Mouse (Mus musculus) MEL (cell line): Measurements from ENCODE around the gene Hsd17b10. TPM values are rescaled to one million over a fixed set of nuclear protein-coding genes. Genes with fewer than 3 reads are reported as not detected.

Experiments
- ETS1 ChIP-seq: IDR thresholded peaks from 2 replicates; pipeline ENCODE4 v1.6.1; 2012; ENCODE audit warnings: low read depth, mild to moderate bottlenecking, inconsistent platforms, low read length, improper control_type of control experiment, moderate library complexity
- KAT2A ChIP-seq: conservative IDR thresholded peaks from 2 replicates; pipeline ENCODE4 v1.6.1; 2012; ENCODE audit warnings: low read depth, low read length, improper control_type of control experiment, inconsistent platforms
- MAFK ChIP-seq: IDR thresholded peaks from 2 replicates; pipeline ENCODE4 v1.6.1; 2011; ENCODE audit warnings: low read depth, mild to moderate bottlenecking, low read length, improper control_type of control experiment, borderline replicate concordance
- MAX ChIP-seq: IDR thresholded peaks from 2 replicates; pipeline ENCODE4 v1.6.1; 2011; ENCODE audit warnings: low read length, improper control_type of control experiment
- MXI1 ChIP-seq: IDR thresholded peaks from 2 replicates; pipeline ENCODE4 v1.6.1; 2011; ENCODE audit warnings: mild to moderate bottlenecking, low read depth, low read length, improper control_type of control experiment
- MYC ChIP-seq: IDR thresholded peaks from 2 replicates; pipeline ENCODE4 v1.6.1; 2011; ENCODE audit warnings: low read depth, mild to moderate bottlenecking, low read length, improper control_type of control experiment, moderate library complexity
- NRF1 ChIP-seq: IDR thresholded peaks from 2 replicates; pipeline ENCODE4 v1.6.1; 2014; ENCODE audit warnings: low read depth, mild to moderate bottlenecking, inconsistent platforms, low read length, improper control_type of control experiment, moderate library complexity; ENCODE audit not compliant: poor library complexity, insufficient read depth, severe bottlenecking
- POLR2A ChIP-seq, 2 experiments: IDR thresholded peaks; 2 replicates each; pipeline ENCODE4 v1.6.1; 2011 to 2012; ENCODE audit warnings: low read length in 2 of 2, mild to moderate bottlenecking in 2 of 2, control low read depth in 1 of 2, improper control_type of control experiment in 1 of 2, low read depth in 1 of 2, moderate library complexity in 1 of 2; ENCODE audit not compliant: control insufficient read depth in 1 of 2, insufficient read depth in 1 of 2, poor library complexity in 1 of 2
- POLR2AphosphoS2 ChIP-seq: IDR thresholded peaks from 2 replicates; pipeline ENCODE4 v1.6.1; 2011; ENCODE audit warnings: low read length, improper control_type of control experiment
- SIN3A ChIP-seq: IDR thresholded peaks from 2 replicates; pipeline ENCODE4 v1.6.1; 2012; ENCODE audit warnings: low read length, improper control_type of control experiment, inconsistent platforms
- TAL1 ChIP-seq: IDR thresholded peaks from 2 replicates; pipeline ENCODE4 v1.6.1; 2012; ENCODE audit warnings: mild to moderate bottlenecking, inconsistent platforms, low read length, moderate library complexity, mixed read lengths
- TBP ChIP-seq: IDR thresholded peaks from 2 replicates; pipeline ENCODE4 v1.8.0; 2011; ENCODE audit warnings: low read depth, low read length, improper control_type of control experiment
- TCF12 ChIP-seq: IDR thresholded peaks from 2 replicates; pipeline ENCODE4 v1.6.1; 2014; ENCODE audit warnings: low read depth, mild to moderate bottlenecking, inconsistent platforms, low read length, improper control_type of control experiment, moderate library complexity
- UBTF ChIP-seq: IDR thresholded peaks from 2 replicates; pipeline ENCODE4 v1.6.1; 2012; ENCODE audit warnings: low read depth, mild to moderate bottlenecking, inconsistent platforms, low read length, improper control_type of control experiment, moderate library complexity, borderline replicate concordance; ENCODE audit not compliant: insufficient read depth
- USF1 ChIP-seq: IDR thresholded peaks from 2 replicates; pipeline ENCODE4 v1.6.1; 2014; ENCODE audit warnings: low read depth, mild to moderate bottlenecking, inconsistent platforms, low read length, improper control_type of control experiment, moderate library complexity
- ZKSCAN1 ChIP-seq: IDR thresholded peaks from 2 replicates; pipeline ENCODE4 v1.6.1; 2012; ENCODE audit warnings: low read depth, mild to moderate bottlenecking, inconsistent platforms, low read length, improper control_type of control experiment, moderate library complexity
- ZMIZ1 ChIP-seq: IDR thresholded peaks from 2 replicates; pipeline ENCODE4 v1.6.1; 2012; ENCODE audit warnings: low read depth, mild to moderate bottlenecking, inconsistent platforms, low read length, improper control_type of control experiment, moderate library complexity
- polyA plus RNA-seq, 2 experiments: library from polyadenylated mRNA; stranded (reverse) in 1 of 2; unstranded in 1 of 2; fragments of >175 nt in 1 of 2; fragments of >200 nt in 1 of 2; gene quantifications; 2 replicates each; pipeline versions ENCODE4 v1.2.1 to v1.2.4; 2012; ENCODE audit warnings: low replicate concordance in 2 of 2, low read depth in 1 of 2; ENCODE audit not compliant: insufficient read length in 2 of 2, insufficient read depth in 1 of 2, missing spikeins in 1 of 2
- total RNA-seq: library from RNA; depleted of rRNA; stranded (reverse); fragments of 300-350 nt; gene quantifications from 2 replicates; pipeline ENCODE4 v1.2.3, GENCODE M21; 2012; rRNA removed

The Hsd17b10 gene
- total and polyA plus RNA-seq, 3 experiments, result 208 to 217 TPM; not detected in 1

DNA sequence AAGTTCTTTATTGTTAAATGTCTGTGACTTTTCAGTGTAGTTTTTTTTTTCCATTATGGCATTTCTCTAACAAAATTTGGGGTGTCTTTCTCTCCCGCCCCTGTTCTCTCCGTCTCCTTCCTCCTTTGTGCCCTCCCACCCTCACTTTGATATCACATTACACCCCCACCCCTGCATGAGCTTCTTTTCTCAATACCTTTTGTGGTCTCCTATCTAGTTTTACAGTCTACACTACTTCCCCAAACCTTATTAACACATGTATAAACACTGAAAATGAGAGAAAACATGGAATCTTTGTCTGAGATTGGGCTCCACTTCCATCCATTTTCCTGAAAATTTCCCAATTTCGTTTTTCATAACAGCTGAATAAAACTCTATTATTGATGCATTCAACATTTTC, 50.9 kb downstream of the Hsd17b10 start (continued):
- TF ChIP-seq MAFK, result no peak
- no peak for TF ChIP-seq USF1
- no peak for TF ChIP-seq TBP
- TF ChIP-seq MXI1, result peak; percentile 69
- TF ChIP-seq MAX, result 0 out of 2 replicates have a peak, but pooled peaks have one; percentile 38
- TF ChIP-seq SIN3A, result peak; percentile 72
- TF ChIP-seq KAT2A, result no peak
- no peak for TF ChIP-seq UBTF
- peak; percentile 27; the same call in 1 of the 2 replicates for TF ChIP-seq TAL1
- TF ChIP-seq ETS1, result peak; percentile 58; the same call in 1 of the 2 replicates
- TF ChIP-seq POLR2AphosphoS2, result no peak
- TF ChIP-seq TCF12, result peak; percentile 54; the same call in 1 of the 2 replicates
- TF ChIP-seq ZMIZ1, result no peak
- no peak for TF ChIP-seq POLR2A (IDR thresholded peaks at IDR 0.05; ENCODE audit: control insufficient read depth in 1 of 2, insufficient read depth in 1 of 2, low read depth in 1 of 2, low read length in 2 of 2, poor library complexity in 1 of 2)
- 0 out of 2 replicates have a peak, but pooled peaks have one; percentile 33 for TF ChIP-seq MYC
- no peak for TF ChIP-seq NRF1
- TF ChIP-seq ZKSCAN1, result no peak

Other genes with a start within 250 kb of the Hsd17b10 start
- gene Huwe1, start 201.0 kb upstream of the Hsd17b10 start, total RNA-seq, result 132 and 164 TPM in 2 replicates
- gene Huwe1, start 201.0 kb upstream of the Hsd17b10 start, polyA plus RNA-seq, result 100 to 1,000 TPM; 345 to 528 TPM
- gene Ribc1, start 14.4 kb downstream of the Hsd17b10 start, total RNA-seq, result 5.3 and 7.7 TPM in 2 replicates
- gene Ribc1, start 14.4 kb downstream of the Hsd17b10 start, polyA plus RNA-seq, result 1 to 10 TPM in 1 of 2 experiments, not detected in 1; 9.8 TPM
- 84.7 and 99.8 TPM in 2 replicates for gene Smc1a, start 14.6 kb downstream of the Hsd17b10 start, total RNA-seq
- 100 to 1,000 TPM; 174 to 188 TPM for gene Smc1a, start 14.6 kb downstream of the Hsd17b10 start, polyA plus RNA-seq
- gene Iqsec2, start 142.4 kb downstream of the Hsd17b10 start, total RNA-seq, result 0.19 and 0.39 TPM in 2 replicates
- 1 to 10 TPM in 1 of 2 experiments, not detected in 1; 1.7 TPM for gene Iqsec2, start 142.4 kb downstream of the Hsd17b10 start, polyA plus RNA-seq
- 102 and 107 TPM in 2 replicates for gene Kdm5c, start 231.2 kb downstream of the Hsd17b10 start, total RNA-seq
- 100 to 1,000 TPM; 127 to 158 TPM for gene Kdm5c, start 231.2 kb downstream of the Hsd17b10 start, polyA plus RNA-seq